Mouse (Mus musculus) ES-Bruce4 (cell line): ENCODE data around the gene Tubgcp2.

ENCODE experiments used
- CTCF ChIP-seq: IDR thresholded peaks from one replicate; pipeline ENCODE4 v1.8.1; 2011; ENCODE audit warnings: low read depth, low read length
- POLR2A ChIP-seq: IDR thresholded peaks from one replicate; pipeline ENCODE4 v1.8.1; 2011; ENCODE audit warnings: low read length; ENCODE audit not compliant: insufficient read depth

- no peak for TF ChIP-seq POLR2A
- TF ChIP-seq CTCF, result no peak
Observed at GRCm38 (mm10) chr7:140061832-140062130, 25.3 kb upstream of the Tubgcp2 start.
